Mouse (Mus musculus): ENCODE measurements around the gene Zfp185. TPM values are rescaled to one million over a fixed set of nuclear protein-coding genes. Genes with fewer than 3 reads are reported as not detected.
"Not testable (repeated sequence)": the region's sequence is repeated elsewhere in the genome, so short reads cannot be mapped to it uniquely, and the experiment has no call there.

The Zfp185 gene
- total and polyA plus RNA-seq, 2 experiments from 2014 or later, result 1.2 to 1.9 TPM

- ATAC-seq (no peak), DNase-seq (no peak)
- 88% methylated on average over 1 of the region's 1 CpGs for WGBS
Observed at GRCm38 (mm10) chrX:73061528-73061927, 74.4 kb downstream of the Zfp185 start.

GRCm38 (mm10) chrX:73062323-73062722 lies 75.2 kb downstream of the Zfp185 start:
- no peak overlapping the region for H3K4me3 ChIP-seq (ENCODE audit: low read depth, low read length)
- 53% methylated on average over 5 of the region's 5 CpGs for WGBS

More at GRCm38 (mm10) chrX:73061528-73061927, 74.4 kb downstream of the Zfp185 start:
- Histone ChIP-seq H3K4me2 (ENCODE audit: low read depth) (no peak overlapping the region), H3K4me3 (ENCODE audit: low read depth, low read length) (no peak overlapping the region), H3K4me1 (ENCODE audit: insufficient read depth) (no peaks in the 10 kb centered on the region), H3K9me3 (ENCODE audit: low read length) (no peaks in the 10 kb centered on the region), H3K36me3 (ENCODE audit: insufficient read depth) (no peaks in the 10 kb centered on the region), H3K27ac (ENCODE audit: low read depth, low read length) (no peak overlapping the region), H3K27me3 (ENCODE audit: insufficient read depth, low read length) (no peaks in the 10 kb centered on the region), H3K9ac (no peak overlapping the region)
- no peak for TF ChIP-seq CTCF (IDR thresholded peaks at IDR 0.05; ENCODE audit: low read depth)

GRCm38 (mm10) chrX:73063512-73064414 lies 76.6 kb downstream of the Zfp185 start:
- no peaks in the 10 kb centered on the region for H3K4me1 ChIP-seq (ENCODE audit: insufficient read depth)
- no peak for TF ChIP-seq CTCF (IDR thresholded peaks at IDR 0.05; ENCODE audit: low read depth)

More at GRCm38 (mm10) chrX:73062323-73062722, 75.2 kb downstream of the Zfp185 start:
- H3K4me1 ChIP-seq (ENCODE audit: insufficient read depth), result no peaks in the 10 kb centered on the region
- TF ChIP-seq CTCF (IDR thresholded peaks at IDR 0.05; ENCODE audit: low read depth), result no peak
- H3K27ac ChIP-seq (ENCODE audit: low read depth, low read length), result no peak overlapping the region
- ATAC-seq (no peak), DNase-seq (no peak)
- no peaks in the 10 kb centered on the region for H3K36me3 ChIP-seq (ENCODE audit: insufficient read depth)
- no peak overlapping the region for H3K4me2 ChIP-seq (ENCODE audit: low read depth)
- H3K9me3 ChIP-seq (ENCODE audit: low read length), result no peaks in the 10 kb centered on the region
- no peak overlapping the region for H3K9ac ChIP-seq
- H3K27me3 ChIP-seq (ENCODE audit: insufficient read depth, low read length), result no peaks in the 10 kb centered on the region

GRCm38 (mm10) chrX:73064415-73064793 lies 77.3 kb downstream of the Zfp185 start, which contains the start of gene Pnma3:
Gene Pnma3, plus strand, starts transcription at chrX:73064787.
- no peak for DNase-seq
- peak within 1 kb of the TSS; percentile 55 for H3K4me2 ChIP-seq (ENCODE audit: low read depth)
- peak within 1 kb of the TSS; percentile 37 for H3K4me3 ChIP-seq (ENCODE audit: low read depth, low read length)
- peak within 1 kb of the TSS; percentile 51 for H3K9ac ChIP-seq
- TF ChIP-seq CTCF (IDR thresholded peaks at IDR 0.05; ENCODE audit: low read depth), result no peak
- WGBS, result 47% methylated on average over 7 of the region's 7 CpGs
- H3K27ac ChIP-seq (ENCODE audit: low read depth, low read length), result no peak within 1 kb of the TSS
- no peak for ATAC-seq
- no peaks in the 10 kb centered on the region for H3K27me3 ChIP-seq (ENCODE audit: insufficient read depth, low read length)
- H3K36me3 ChIP-seq (ENCODE audit: insufficient read depth), result no peaks in the 10 kb centered on the region
- H3K4me1 ChIP-seq (ENCODE audit: insufficient read depth), result no peaks in the 10 kb centered on the region
- no peaks in the 10 kb centered on the region for H3K9me3 ChIP-seq (ENCODE audit: low read length)

More at GRCm38 (mm10) chrX:73063512-73064414, 76.6 kb downstream of the Zfp185 start:
- H3K36me3 ChIP-seq (ENCODE audit: insufficient read depth), result no peaks in the 10 kb centered on the region
- no peaks in the 10 kb centered on the region for H3K27me3 ChIP-seq (ENCODE audit: insufficient read depth, low read length)
- ATAC-seq, result peak; percentile 96
- peak overlapping the region; percentile 55 for H3K4me2 ChIP-seq (ENCODE audit: low read depth)
- no peak overlapping the region for H3K27ac ChIP-seq (ENCODE audit: low read depth, low read length)
- H3K9me3 ChIP-seq (ENCODE audit: low read length), result no peaks in the 10 kb centered on the region
- peak overlapping the region; percentile 37 for H3K4me3 ChIP-seq (ENCODE audit: low read depth, low read length)
- DNase-seq, result peak; percentile 65
- H3K9ac ChIP-seq, result peak overlapping the region; percentile 51
- 40% methylated on average over 24 of the region's 24 CpGs for WGBS

- no CpG with 5 or more reads among the region's 5 CpGs for WGBS
- not testable (repeated sequence) for ATAC-seq
Observed at GRCm38 (mm10) chrX:73066765-73067312, 79.7 kb downstream of the Zfp185 start.

More at GRCm38 (mm10) chrX:73066765-73067312, 79.7 kb downstream of the Zfp185 start:
- not testable (repeated sequence) for H3K4me2 ChIP-seq (ENCODE audit: low read depth); H3K27me3 ChIP-seq (ENCODE audit: insufficient read depth, low read length); H3K9me3 ChIP-seq (ENCODE audit: low read length); DNase-seq; H3K36me3 ChIP-seq (ENCODE audit: insufficient read depth); H3K4me3 ChIP-seq (ENCODE audit: low read depth, low read length); H3K27ac ChIP-seq (ENCODE audit: low read depth, low read length); H3K9ac ChIP-seq; H3K4me1 ChIP-seq (ENCODE audit: insufficient read depth)

MicroRNAs encoded within 50 kb of the gene (microRNA counts, 519-probe panel; counts per million panel counts)
- not detected for microRNA mmu-miR-2137

Small RNAs within 50 kb of the gene (microRNA-seq; reads per million reads assigned to microRNA genes)
- gene Mir2137, result 3.8 to 3.9 reads per million in 2 experiments

Other genes starting within 250 kb of the Zfp185 start
- 3.8 and 5.8 TPM in 2 replicates for gene Gabrq, start 162.2 kb upstream of the Zfp185 start, total RNA-seq (2014; rRNA removed)
- gene Gabrq, start 162.2 kb upstream of the Zfp185 start, polyA plus RNA-seq (2015; fragmentation: Nextera tagmentation; extraction: Ambion mirVana), result 0.99 and 1.8 TPM in 2 replicates
- gene Cetn2, start 68.9 kb upstream of the Zfp185 start, total RNA-seq (2014; rRNA removed), result 41.4 and 47.1 TPM in 2 replicates
- 95.5 and 105 TPM in 2 replicates for gene Cetn2, start 68.9 kb upstream of the Zfp185 start, polyA plus RNA-seq (2015; fragmentation: Nextera tagmentation; extraction: Ambion mirVana)
- gene Nsdhl, start 68.8 kb upstream of the Zfp185 start, total RNA-seq (2014; rRNA removed), result 49.1 and 49.9 TPM in 2 replicates
- 41.7 and 44.8 TPM in 2 replicates for gene Nsdhl, start 68.8 kb upstream of the Zfp185 start, polyA plus RNA-seq (2015; fragmentation: Nextera tagmentation; extraction: Ambion mirVana)
- gene Pnma5, start 49.8 kb downstream of the Zfp185 start, total RNA-seq (2014; rRNA removed), result 0.08 and 0.67 TPM in 2 replicates
- 0.14 and 0.22 TPM in 2 replicates for gene Pnma5, start 49.8 kb downstream of the Zfp185 start, polyA plus RNA-seq (2015; fragmentation: Nextera tagmentation; extraction: Ambion mirVana)
- 15.0 and 19.8 TPM in 2 replicates for gene Pnma3, start 77.4 kb downstream of the Zfp185 start, total RNA-seq (2014; rRNA removed)
- gene Pnma3, start 77.4 kb downstream of the Zfp185 start, polyA plus RNA-seq (2015; fragmentation: Nextera tagmentation; extraction: Ambion mirVana), result 2.4 and 3.4 TPM in 2 replicates
- not detected in 2 replicates for gene Xlr4a, start 95.1 kb downstream of the Zfp185 start, total RNA-seq (2014; rRNA removed)
- 0.54 TPM in 1 of 2 replicates, not detected in the other for gene Xlr4a, start 95.1 kb downstream of the Zfp185 start, polyA plus RNA-seq (2015; fragmentation: Nextera tagmentation; extraction: Ambion mirVana)
- 2.3 and 2.7 TPM in 2 replicates for gene Xlr3a, start 109.8 kb downstream of the Zfp185 start, total RNA-seq (2014; rRNA removed)
- gene Xlr3a, start 109.8 kb downstream of the Zfp185 start, polyA plus RNA-seq (2015; fragmentation: Nextera tagmentation; extraction: Ambion mirVana), result 1.7 and 1.9 TPM in 2 replicates
- gene Gm14685, start 129.7 kb downstream of the Zfp185 start, total RNA-seq (2014; rRNA removed), result 0.77 and 2.0 TPM in 2 replicates
- 0.73 and 0.77 TPM in 2 replicates for gene Gm14685, start 129.7 kb downstream of the Zfp185 start, polyA plus RNA-seq (2015; fragmentation: Nextera tagmentation; extraction: Ambion mirVana)
- not detected in 2 replicates for gene Xlr5b, start 161.5 kb downstream of the Zfp185 start, total RNA-seq (2014; rRNA removed)
- not detected in 2 replicates for gene Xlr5b, start 161.5 kb downstream of the Zfp185 start, polyA plus RNA-seq (2015; fragmentation: Nextera tagmentation; extraction: Ambion mirVana)
- gene DXBay18, start 162.1 kb downstream of the Zfp185 start, total RNA-seq (2014; rRNA removed), result 0.95 and 1.3 TPM in 2 replicates
- 0.30 and 0.99 TPM in 2 replicates for gene DXBay18, start 162.1 kb downstream of the Zfp185 start, polyA plus RNA-seq (2015; fragmentation: Nextera tagmentation; extraction: Ambion mirVana)
- gene Spin2d, start 189.7 kb downstream of the Zfp185 start, total RNA-seq (2014; rRNA removed), result not detected in 2 replicates
- not detected in 2 replicates for gene Spin2d, start 189.7 kb downstream of the Zfp185 start, polyA plus RNA-seq (2015; fragmentation: Nextera tagmentation; extraction: Ambion mirVana)
- 4.9 and 5.3 TPM in 2 replicates for gene Xlr3b, start 204.9 kb downstream of the Zfp185 start, total RNA-seq (2014; rRNA removed)
- gene Xlr3b, start 204.9 kb downstream of the Zfp185 start, polyA plus RNA-seq (2015; fragmentation: Nextera tagmentation; extraction: Ambion mirVana), result 5.1 and 10.8 TPM in 2 replicates
- gene Xlr4b, start 227.0 kb downstream of the Zfp185 start, total RNA-seq (2014; rRNA removed), result 0.31 TPM in 1 of 2 replicates, not detected in the other
- gene Xlr4b, start 227.0 kb downstream of the Zfp185 start, polyA plus RNA-seq (2015; fragmentation: Nextera tagmentation; extraction: Ambion mirVana), result 0.17 and 0.79 TPM in 2 replicates
- 20.5 and 23.7 TPM in 2 replicates for gene F8a, start 241.0 kb downstream of the Zfp185 start, total RNA-seq (2014; rRNA removed)
- 33.0 and 34.3 TPM in 2 replicates for gene F8a, start 241.0 kb downstream of the Zfp185 start, polyA plus RNA-seq (2015; fragmentation: Nextera tagmentation; extraction: Ambion mirVana)

Measured in forebrain, postnatal 0 days (tissue).